Mouse (Mus musculus): ENCODE results near the gene Dok7. TPM values are rescaled to one million over a fixed set of nuclear protein-coding genes. Genes with fewer than 3 reads are reported as not detected.

Dok7 gene
- polyA plus RNA-seq, 2 experiments, result 4.7 to 11.0 TPM

- no peaks in the 10 kb centered on the region for H3K9me3 ChIP-seq (ENCODE audit: control insufficient read depth, low read length)
- no peak overlapping the region for H3K4me2 ChIP-seq (replicated peaks; ENCODE audit: low read depth, low read length, severe bottlenecking)
- no peak overlapping the region for H3K27ac ChIP-seq (replicated peaks; ENCODE audit: low read depth, low read length)
- DNase-seq (ENCODE audit: low spot score), result no peak
- no peak overlapping the region for H3K4me3 ChIP-seq (replicated peaks; ENCODE audit: low read length)
- H3K9ac ChIP-seq (ENCODE audit: low read depth, low read length, severe bottlenecking), result no peak overlapping the region
- no peaks in the 10 kb centered on the region for H3K4me1 ChIP-seq (ENCODE audit: control insufficient read depth, insufficient read depth, low read length)
- no peak for ATAC-seq (ENCODE audit: low FRiP score, low read depth)
- no peaks in the 10 kb centered on the region for H3K36me3 ChIP-seq (ENCODE audit: control insufficient read depth, insufficient read depth, low read length)
- TF ChIP-seq POLR2A (IDR thresholded peaks at IDR 0.05; ENCODE audit: borderline replicate concordance, extremely low read depth, insufficient read depth, insufficient read length), result no peak
- 77% methylated on average over 3 of the region's 3 CpGs for WGBS
- no peaks in the 10 kb centered on the region for H3K27me3 ChIP-seq (ENCODE audit: control insufficient read depth, insufficient read depth, low read length)
Measured at GRCm38 (mm10) chr5:35117633-35118032, 61.1 kb downstream of the Dok7 start.

- Histone ChIP-seq H3K9me3 (ENCODE audit: control insufficient read depth, low read length) (no peaks in the 10 kb centered on the region), H3K4me1 (ENCODE audit: control insufficient read depth, insufficient read depth, low read length) (no peaks in the 10 kb centered on the region), H3K4me2 (replicated peaks; ENCODE audit: low read depth, low read length, severe bottlenecking) (no peak overlapping the region), H3K9ac (ENCODE audit: low read depth, low read length, severe bottlenecking) (no peak overlapping the region), H3K27ac (replicated peaks; ENCODE audit: low read depth, low read length) (no peak overlapping the region), H3K36me3 (ENCODE audit: control insufficient read depth, insufficient read depth, low read length) (no peaks in the 10 kb centered on the region), H3K4me3 (replicated peaks; ENCODE audit: low read length) (no peak overlapping the region), H3K27me3 (ENCODE audit: control insufficient read depth, insufficient read depth, low read length) (no peaks in the 10 kb centered on the region)
- WGBS, result 95% methylated on average over 2 of the region's 2 CpGs
- no peak for DNase-seq (ENCODE audit: low spot score)
- no peak for TF ChIP-seq POLR2A (IDR thresholded peaks at IDR 0.05; ENCODE audit: borderline replicate concordance, extremely low read depth, insufficient read depth, insufficient read length)
- ATAC-seq (ENCODE audit: low FRiP score, low read depth), result no peak
Measured at GRCm38 (mm10) chr5:35118418-35118817, 61.9 kb downstream of the Dok7 start.

- H3K4me3 ChIP-seq (replicated peaks; ENCODE audit: low read length), result no peak overlapping the region
- H3K27me3 ChIP-seq (ENCODE audit: control insufficient read depth, insufficient read depth, low read length), result no peaks in the 10 kb centered on the region
- no peak overlapping the region for H3K4me2 ChIP-seq (replicated peaks; ENCODE audit: low read depth, low read length, severe bottlenecking)
- no peaks in the 10 kb centered on the region for H3K4me1 ChIP-seq (ENCODE audit: control insufficient read depth, insufficient read depth, low read length)
- H3K36me3 ChIP-seq (ENCODE audit: control insufficient read depth, insufficient read depth, low read length), result no peaks in the 10 kb centered on the region
- no peak for DNase-seq (ENCODE audit: low spot score)
- WGBS, result 68% methylated on average over 8 of the region's 8 CpGs
- no peaks in the 10 kb centered on the region for H3K9me3 ChIP-seq (ENCODE audit: control insufficient read depth, low read length)
- no peak overlapping the region for H3K9ac ChIP-seq (ENCODE audit: low read depth, low read length, severe bottlenecking)
- no peak overlapping the region for H3K27ac ChIP-seq (replicated peaks; ENCODE audit: low read depth, low read length)
- TF ChIP-seq POLR2A (IDR thresholded peaks at IDR 0.05; ENCODE audit: borderline replicate concordance, extremely low read depth, insufficient read depth, insufficient read length), result no peak
- no peak for ATAC-seq (ENCODE audit: low FRiP score, low read depth)
Measured at GRCm38 (mm10) chr5:35120024-35120423, 63.5 kb downstream of the Dok7 start.

GRCm38 (mm10) chr5:35129208-35129607 lies 72.6 kb downstream of the Dok7 start:
- DNase-seq (ENCODE audit: low spot score), result no peak
- no peak for ATAC-seq (ENCODE audit: low FRiP score, low read depth)

GRCm38 (mm10) chr5:35129767-35130191 lies 73.2 kb downstream of the Dok7 start:
- DNase-seq (ENCODE audit: low spot score), result no peak
- H3K27ac ChIP-seq (replicated peaks; ENCODE audit: low read depth, low read length), result no peak overlapping the region
- ATAC-seq (ENCODE audit: low FRiP score, low read depth), result no peak
- no peak for TF ChIP-seq POLR2A (IDR thresholded peaks at IDR 0.05; ENCODE audit: borderline replicate concordance, extremely low read depth, insufficient read depth, insufficient read length)
- no peak overlapping the region for H3K4me2 ChIP-seq (replicated peaks; ENCODE audit: low read depth, low read length, severe bottlenecking)
- H3K4me1 ChIP-seq (ENCODE audit: control insufficient read depth, insufficient read depth, low read length), result no peaks in the 10 kb centered on the region
- H3K27me3 ChIP-seq (ENCODE audit: control insufficient read depth, insufficient read depth, low read length), result no peaks in the 10 kb centered on the region
- H3K36me3 ChIP-seq (ENCODE audit: control insufficient read depth, insufficient read depth, low read length), result no peaks in the 10 kb centered on the region
- H3K4me3 ChIP-seq (replicated peaks; ENCODE audit: low read length), result no peak overlapping the region
- 89% methylated on average over 7 of the region's 7 CpGs for WGBS
- no peak overlapping the region for H3K9ac ChIP-seq (ENCODE audit: low read depth, low read length, severe bottlenecking)
- no peaks in the 10 kb centered on the region for H3K9me3 ChIP-seq (ENCODE audit: control insufficient read depth, low read length)

More at GRCm38 (mm10) chr5:35129208-35129607, 72.6 kb downstream of the Dok7 start:
- Histone ChIP-seq H3K4me3 (replicated peaks; ENCODE audit: low read length) (no peak overlapping the region), H3K4me2 (replicated peaks; ENCODE audit: low read depth, low read length, severe bottlenecking) (no peak overlapping the region), H3K27ac (replicated peaks; ENCODE audit: low read depth, low read length) (no peak overlapping the region), H3K36me3 (ENCODE audit: control insufficient read depth, insufficient read depth, low read length) (no peaks in the 10 kb centered on the region), H3K27me3 (ENCODE audit: control insufficient read depth, insufficient read depth, low read length) (no peaks in the 10 kb centered on the region), H3K4me1 (ENCODE audit: control insufficient read depth, insufficient read depth, low read length) (no peaks in the 10 kb centered on the region), H3K9ac (ENCODE audit: low read depth, low read length, severe bottlenecking) (no peak overlapping the region), H3K9me3 (ENCODE audit: control insufficient read depth, low read length) (no peaks in the 10 kb centered on the region)
- TF ChIP-seq POLR2A (IDR thresholded peaks at IDR 0.05; ENCODE audit: borderline replicate concordance, extremely low read depth, insufficient read depth, insufficient read length), result no peak
- 88% methylated on average over 16 of the region's 16 CpGs for WGBS

GRCm38 (mm10) chr5:35131237-35131636 lies 74.7 kb downstream of the Dok7 start:
- ATAC-seq (ENCODE audit: low FRiP score, low read depth), result no peak
- no peak for TF ChIP-seq POLR2A (IDR thresholded peaks at IDR 0.05; ENCODE audit: borderline replicate concordance, extremely low read depth, insufficient read depth, insufficient read length)

More at GRCm38 (mm10) chr5:35131237-35131636, 74.7 kb downstream of the Dok7 start:
- DNase-seq (ENCODE audit: low spot score), result no peak
- no peak overlapping the region for H3K4me2 ChIP-seq (replicated peaks; ENCODE audit: low read depth, low read length, severe bottlenecking)
- no peaks in the 10 kb centered on the region for H3K36me3 ChIP-seq (ENCODE audit: control insufficient read depth, insufficient read depth, low read length)
- no peak overlapping the region for H3K4me3 ChIP-seq (replicated peaks; ENCODE audit: low read length)
- H3K4me1 ChIP-seq (ENCODE audit: control insufficient read depth, insufficient read depth, low read length), result no peaks in the 10 kb centered on the region
- H3K27me3 ChIP-seq (ENCODE audit: control insufficient read depth, insufficient read depth, low read length), result no peaks in the 10 kb centered on the region
- H3K9me3 ChIP-seq (ENCODE audit: control insufficient read depth, low read length), result no peaks in the 10 kb centered on the region
- no peak overlapping the region for H3K27ac ChIP-seq (replicated peaks; ENCODE audit: low read depth, low read length)
- 21% methylated on average over 1 of the region's 1 CpGs for WGBS
- H3K9ac ChIP-seq (ENCODE audit: low read depth, low read length, severe bottlenecking), result no peak overlapping the region
